Mouse (Mus musculus) small intestine, adult 2 months (tissue): ENCODE data around the gene Chst14.

Experiments used
- CTCF ChIP-seq: fragments of 200-500 bp; IDR thresholded peaks from 2 replicates; pipeline ENCODE4 v1.5.1; 2012; ENCODE audit warnings: low read depth, mild to moderate bottlenecking, control low read depth, inconsistent platforms, low read length, moderate library complexity, mixed read lengths; ENCODE audit not compliant: insufficient replicate concordance, insufficient read length; ENCODE audit errors: extremely low read depth
- POLR2A ChIP-seq: fragments of 200-500 bp; IDR thresholded peaks from 2 replicates; pipeline ENCODE4 v1.6.1; 2012; ENCODE audit warnings: low read depth, mild to moderate bottlenecking, control low read depth, inconsistent platforms, low read length, moderate library complexity

- TF ChIP-seq CTCF (no peak), POLR2A (no peak)
Measured at GRCm38 (mm10) chr2:118926361-118926997, at the start of gene Chst14.
